Mouse (Mus musculus): ENCODE data around the gene Ctnna2. TPM values are rescaled to one million over a fixed set of nuclear protein-coding genes. Genes with fewer than 3 reads are reported as not detected.

Ctnna2 gene
- polyA plus RNA-seq, 1 experiment from 2014 or later, result 1.8 TPM

DNA sequence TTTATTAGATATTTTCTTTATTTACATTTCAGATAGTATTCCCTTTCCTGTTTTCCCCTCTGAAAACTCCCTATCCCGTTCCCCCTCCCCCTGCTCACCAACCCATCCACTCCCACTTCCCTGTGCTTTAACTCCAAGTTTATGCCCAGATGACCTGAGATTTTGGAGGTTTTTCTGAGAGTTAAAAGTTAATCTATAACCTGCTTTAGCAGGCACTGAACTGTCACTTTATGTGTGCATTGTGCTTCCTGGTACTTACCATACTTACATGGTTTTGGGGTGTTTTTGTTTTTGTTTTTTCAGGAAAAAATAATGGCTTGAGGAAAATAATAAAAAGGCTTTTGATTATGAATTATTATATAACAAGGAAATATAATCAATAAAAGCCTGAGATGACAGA lies 292.3 kb downstream of the Ctnna2 start:
- 65% methylated on average over 1 of the region's 1 CpGs for WGBS (ENCODE audit: insufficient replicate concordance)

DNA sequence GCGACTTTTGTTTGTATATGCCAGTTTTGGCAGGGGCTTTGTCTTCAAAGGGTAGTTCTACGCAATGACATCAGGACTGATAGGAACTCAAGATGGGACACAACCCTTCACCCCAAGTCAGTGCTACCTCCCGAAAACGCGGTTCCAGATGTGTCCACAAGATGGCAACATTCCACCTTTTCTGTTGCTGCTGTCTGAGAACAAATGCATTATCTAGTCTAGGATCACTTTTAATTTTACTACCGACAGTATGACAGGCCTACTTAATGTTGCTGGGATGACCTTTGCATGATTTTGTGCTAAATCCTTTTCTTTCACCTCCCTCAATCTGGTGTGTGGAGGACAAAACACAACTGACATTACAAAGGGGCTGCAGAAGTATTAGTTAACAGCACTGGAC lies 329.4 kb downstream of the Ctnna2 start:
- 8% methylated on average over 6 of the region's 6 CpGs for WGBS (ENCODE audit: insufficient replicate concordance)

More for the DNA sequence above, 292.3 kb downstream of the Ctnna2 start:
- Histone ChIP-seq H3K9me3 (replicated peaks; ENCODE audit: control insufficient read depth, low read length) (no peaks in the 10 kb centered on the region), H3K36me3 (ENCODE audit: control insufficient read depth, insufficient read depth, low read length) (no peaks in the 10 kb centered on the region), H3K27ac (ENCODE audit: low read depth, low read length) (no peak overlapping the region), H3K9ac (ENCODE audit: low read depth, low read length) (no peak overlapping the region), H3K4me3 (ENCODE audit: low read depth, low read length) (no peak overlapping the region), H3K4me1 (ENCODE audit: control insufficient read depth, insufficient read depth, low read length) (no peaks in the 10 kb centered on the region), H3K27me3 (ENCODE audit: control insufficient read depth, insufficient read depth, low read length) (no peaks in the 10 kb centered on the region), H3K4me2 (no peak overlapping the region)
- no peak for ATAC-seq (replicated peaks; ENCODE audit: insufficient number of reproducible peaks, low FRiP score, low TSS enrichment)

DNA sequence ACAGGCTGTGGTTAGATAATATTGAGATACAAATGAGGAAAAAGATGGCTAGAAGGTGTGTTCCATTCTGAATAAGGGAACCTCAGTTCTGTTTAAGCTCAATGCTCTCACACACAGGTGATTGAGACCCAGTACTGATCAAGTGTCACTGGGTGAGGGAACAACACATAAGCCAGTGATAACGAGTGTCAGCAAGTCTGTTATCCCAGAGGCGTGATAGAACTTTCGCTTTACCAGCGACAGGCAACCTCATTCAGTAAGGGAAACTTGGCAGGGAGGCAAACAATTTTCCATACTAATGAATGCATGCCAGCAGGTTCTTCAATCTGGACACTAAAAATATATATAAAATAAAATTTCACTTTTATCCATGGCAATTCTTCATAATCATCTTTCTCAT lies 334.9 kb downstream of the Ctnna2 start:
- ATAC-seq (replicated peaks; ENCODE audit: insufficient number of reproducible peaks, low FRiP score, low TSS enrichment), result no peak
- H3K27me3 ChIP-seq (ENCODE audit: control insufficient read depth, insufficient read depth, low read length), result no peaks in the 10 kb centered on the region

More for the DNA sequence above, 329.4 kb downstream of the Ctnna2 start:
- no peaks in the 10 kb centered on the region for H3K36me3 ChIP-seq (ENCODE audit: control insufficient read depth, insufficient read depth, low read length)
- no peaks in the 10 kb centered on the region for H3K9me3 ChIP-seq (replicated peaks; ENCODE audit: control insufficient read depth, low read length)
- no peaks in the 10 kb centered on the region for H3K4me1 ChIP-seq (ENCODE audit: control insufficient read depth, insufficient read depth, low read length)
- no peak overlapping the region for H3K4me2 ChIP-seq
- no peaks in the 10 kb centered on the region for H3K27me3 ChIP-seq (ENCODE audit: control insufficient read depth, insufficient read depth, low read length)
- H3K4me3 ChIP-seq (ENCODE audit: low read depth, low read length), result no peak overlapping the region
- no peak overlapping the region for H3K9ac ChIP-seq (ENCODE audit: low read depth, low read length)
- ATAC-seq (replicated peaks; ENCODE audit: insufficient number of reproducible peaks, low FRiP score, low TSS enrichment), result no peak
- H3K27ac ChIP-seq (ENCODE audit: low read depth, low read length), result no peak overlapping the region

DNA sequence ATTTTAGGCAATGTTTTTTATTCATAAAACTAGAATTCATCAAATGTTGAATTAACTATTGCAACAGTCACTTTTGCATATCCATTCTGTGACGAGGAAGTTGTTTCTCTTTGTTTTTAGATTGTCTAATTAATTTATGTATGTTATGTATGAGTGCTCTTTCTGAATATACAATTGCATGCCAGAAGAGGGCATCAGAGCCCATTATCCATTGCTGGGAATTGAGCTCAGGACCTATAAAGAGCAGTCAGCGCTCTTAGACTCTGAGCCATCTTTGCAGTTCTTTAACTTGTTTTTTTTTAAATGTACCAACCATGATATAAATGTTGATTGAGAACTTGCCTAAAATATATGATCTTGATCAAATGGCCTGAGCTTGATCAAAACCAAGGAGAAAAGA lies 340.7 kb downstream of the Ctnna2 start:
- H3K4me2 ChIP-seq, result no peak overlapping the region
- no peaks in the 10 kb centered on the region for H3K4me1 ChIP-seq (ENCODE audit: control insufficient read depth, insufficient read depth, low read length)
- 83% methylated on average over 2 of the region's 2 CpGs for WGBS (ENCODE audit: insufficient replicate concordance)
- H3K27ac ChIP-seq (ENCODE audit: low read depth, low read length), result no peak overlapping the region
- ATAC-seq (replicated peaks; ENCODE audit: insufficient number of reproducible peaks, low FRiP score, low TSS enrichment), result no peak
- H3K9me3 ChIP-seq (replicated peaks; ENCODE audit: control insufficient read depth, low read length), result no peaks in the 10 kb centered on the region
- H3K36me3 ChIP-seq (ENCODE audit: control insufficient read depth, insufficient read depth, low read length), result no peaks in the 10 kb centered on the region
- no peak overlapping the region for H3K9ac ChIP-seq (ENCODE audit: low read depth, low read length)
- no peaks in the 10 kb centered on the region for H3K27me3 ChIP-seq (ENCODE audit: control insufficient read depth, insufficient read depth, low read length)
- no peak overlapping the region for H3K4me3 ChIP-seq (ENCODE audit: low read depth, low read length)

More for the DNA sequence above, 334.9 kb downstream of the Ctnna2 start:
- 46% methylated on average over 4 of the region's 4 CpGs for WGBS (ENCODE audit: insufficient replicate concordance)
- Histone ChIP-seq H3K9ac (ENCODE audit: low read depth, low read length) (no peak overlapping the region), H3K4me3 (ENCODE audit: low read depth, low read length) (no peak overlapping the region), H3K27ac (ENCODE audit: low read depth, low read length) (no peak overlapping the region), H3K4me2 (no peak overlapping the region), H3K36me3 (ENCODE audit: control insufficient read depth, insufficient read depth, low read length) (no peaks in the 10 kb centered on the region), H3K9me3 (replicated peaks; ENCODE audit: control insufficient read depth, low read length) (no peaks in the 10 kb centered on the region), H3K4me1 (ENCODE audit: control insufficient read depth, insufficient read depth, low read length) (no peaks in the 10 kb centered on the region)

DNA sequence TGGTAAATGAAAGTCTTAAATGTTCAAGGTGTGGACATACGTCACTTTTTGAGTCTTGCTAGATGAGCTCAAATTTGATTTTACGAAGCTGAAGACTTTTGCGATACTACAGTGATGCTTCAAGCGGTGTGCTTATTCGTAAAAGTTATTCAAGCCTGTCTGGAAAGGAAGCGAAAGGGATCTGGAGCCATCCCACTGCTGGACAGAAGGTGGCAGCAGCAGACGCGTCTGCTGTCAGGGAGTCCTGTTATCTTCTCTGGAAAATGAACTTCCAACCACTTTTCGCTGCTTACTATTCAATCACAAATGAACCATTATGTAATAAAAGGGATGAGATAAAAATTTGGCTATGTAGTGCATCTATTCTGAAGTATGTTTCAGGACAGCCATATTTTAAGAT lies 345.5 kb downstream of the Ctnna2 start:
- no peaks in the 10 kb centered on the region for H3K9me3 ChIP-seq (replicated peaks; ENCODE audit: control insufficient read depth, low read length)
- no peak overlapping the region for H3K4me2 ChIP-seq
- no peak overlapping the region for H3K4me3 ChIP-seq (ENCODE audit: low read depth, low read length)
- no peaks in the 10 kb centered on the region for H3K36me3 ChIP-seq (ENCODE audit: control insufficient read depth, insufficient read depth, low read length)
- H3K9ac ChIP-seq (ENCODE audit: low read depth, low read length), result no peak overlapping the region
- WGBS (ENCODE audit: insufficient replicate concordance), result 32% methylated on average over 9 of the region's 9 CpGs
- H3K27me3 ChIP-seq (ENCODE audit: control insufficient read depth, insufficient read depth, low read length), result no peaks in the 10 kb centered on the region
- H3K27ac ChIP-seq (ENCODE audit: low read depth, low read length), result no peak overlapping the region
- H3K4me1 ChIP-seq (ENCODE audit: control insufficient read depth, insufficient read depth, low read length), result no peaks in the 10 kb centered on the region
- ATAC-seq (replicated peaks; ENCODE audit: insufficient number of reproducible peaks, low FRiP score, low TSS enrichment), result no peak

DNA sequence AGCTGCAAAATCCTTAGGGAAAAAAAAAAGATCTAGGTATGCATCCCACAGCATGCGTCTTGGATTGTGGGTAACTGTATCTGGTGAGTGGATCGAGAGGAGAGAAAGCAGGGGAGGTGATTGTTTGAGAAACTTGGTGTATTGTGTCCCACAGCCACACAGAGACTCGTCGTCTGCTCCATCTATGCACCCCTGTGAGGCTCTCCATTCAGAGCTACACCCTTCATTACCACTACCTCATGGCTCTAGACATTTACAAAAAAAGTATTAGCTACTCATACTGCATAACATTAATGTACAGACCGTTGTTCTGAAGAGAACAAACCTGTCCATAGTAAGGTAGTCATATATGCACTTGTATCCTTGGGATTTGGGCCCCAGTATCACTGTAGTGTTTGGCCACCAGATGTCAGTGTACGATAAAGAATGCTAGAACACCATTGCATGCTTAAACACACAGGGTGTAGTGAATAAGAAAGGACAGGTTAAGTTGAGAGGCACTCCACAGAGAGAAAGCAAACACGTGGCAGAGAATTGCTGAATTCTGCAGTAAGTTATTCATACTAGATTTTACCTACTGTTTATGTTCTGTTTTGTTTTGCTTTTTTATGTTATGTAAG lies 350.8 kb downstream of the Ctnna2 start:
- Histone ChIP-seq H3K9me3 (replicated peaks; ENCODE audit: control insufficient read depth, low read length) (no peaks in the 10 kb centered on the region), H3K9ac (ENCODE audit: low read depth, low read length) (no peak overlapping the region), H3K4me1 (ENCODE audit: control insufficient read depth, insufficient read depth, low read length) (no peaks in the 10 kb centered on the region), H3K4me3 (ENCODE audit: low read depth, low read length) (no peak overlapping the region), H3K36me3 (ENCODE audit: control insufficient read depth, insufficient read depth, low read length) (no peaks in the 10 kb centered on the region), H3K27me3 (ENCODE audit: control insufficient read depth, insufficient read depth, low read length) (no peaks in the 10 kb centered on the region), H3K27ac (ENCODE audit: low read depth, low read length) (no peak overlapping the region), H3K4me2 (no peak overlapping the region)
- no peak for ATAC-seq (replicated peaks; ENCODE audit: insufficient number of reproducible peaks, low FRiP score, low TSS enrichment)
- 47% methylated on average over 7 of the region's 7 CpGs for WGBS (ENCODE audit: insufficient replicate concordance)

DNA sequence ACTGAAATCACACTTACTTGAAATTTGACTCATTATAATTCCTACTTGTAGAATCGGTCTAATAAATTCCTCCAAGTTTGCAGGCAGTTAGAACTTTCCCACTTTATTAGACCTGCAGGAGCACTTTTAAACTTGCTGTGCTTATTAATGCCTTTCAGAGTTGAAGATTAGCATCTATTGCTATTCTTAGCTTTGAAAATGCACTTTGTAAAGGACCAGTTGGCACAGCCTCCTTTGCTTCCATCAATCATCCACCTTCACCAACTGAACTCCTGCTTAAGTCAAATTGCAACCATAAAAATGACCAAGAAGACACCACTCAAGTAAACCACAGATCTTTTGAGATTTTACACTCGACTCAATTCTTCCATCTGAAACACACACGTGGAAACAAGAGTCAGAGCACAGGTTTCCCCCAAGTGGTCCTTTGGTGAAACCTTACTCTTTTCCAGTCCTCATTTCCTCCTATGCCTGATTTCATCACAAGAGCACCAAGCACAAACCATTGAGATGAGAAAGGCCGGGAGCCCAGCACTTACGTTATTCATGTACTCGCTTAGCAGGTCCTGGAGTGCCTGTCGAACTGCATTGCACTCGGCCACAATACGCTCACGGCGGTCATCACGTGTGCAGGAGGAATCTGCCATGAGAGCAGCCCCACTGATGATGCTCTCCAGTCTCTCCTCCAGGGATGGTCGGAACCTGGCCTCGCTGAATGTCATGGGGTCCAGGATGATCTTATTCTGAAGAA lies 374.7 kb downstream of the Ctnna2 start:
- no peaks in the 10 kb centered on the region for H3K9me3 ChIP-seq (replicated peaks; ENCODE audit: control insufficient read depth, low read length)
- no peak overlapping the region for H3K4me2 ChIP-seq
- no peak overlapping the region for H3K27ac ChIP-seq (ENCODE audit: low read depth, low read length)
- H3K27me3 ChIP-seq (ENCODE audit: control insufficient read depth, insufficient read depth, low read length), result no peaks in the 10 kb centered on the region
- H3K36me3 ChIP-seq (ENCODE audit: control insufficient read depth, insufficient read depth, low read length), result no peaks in the 10 kb centered on the region
- no peak overlapping the region for H3K9ac ChIP-seq (ENCODE audit: low read depth, low read length)
- 87% methylated on average over 14 of the region's 14 CpGs for WGBS (ENCODE audit: insufficient replicate concordance)
- no peak for ATAC-seq (replicated peaks; ENCODE audit: insufficient number of reproducible peaks, low FRiP score, low TSS enrichment)
- no peaks in the 10 kb centered on the region for H3K4me1 ChIP-seq (ENCODE audit: control insufficient read depth, insufficient read depth, low read length)
- H3K4me3 ChIP-seq (ENCODE audit: low read depth, low read length), result no peak overlapping the region

DNA sequence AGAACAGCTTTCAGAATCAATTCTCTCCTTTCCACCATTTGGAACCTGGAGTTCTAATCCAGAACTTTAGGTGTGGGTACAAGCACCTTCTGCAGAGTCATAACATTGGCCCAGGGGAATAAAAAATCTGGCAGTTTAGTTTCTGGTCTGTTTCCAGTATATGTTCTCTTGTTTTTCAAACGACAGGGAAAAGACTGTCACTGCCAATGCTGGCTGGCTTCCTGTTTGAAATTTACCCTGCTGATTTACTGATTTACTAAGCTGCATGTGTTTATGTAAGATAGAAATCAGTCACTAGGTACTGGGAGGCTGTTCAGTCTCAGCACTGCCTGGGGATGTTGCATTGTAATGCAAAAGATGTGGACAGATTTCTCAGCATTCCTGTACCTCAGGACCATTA lies 375.6 kb downstream of the Ctnna2 start:
- Histone ChIP-seq H3K4me1 (ENCODE audit: control insufficient read depth, insufficient read depth, low read length) (no peaks in the 10 kb centered on the region), H3K9ac (ENCODE audit: low read depth, low read length) (no peak overlapping the region), H3K4me3 (ENCODE audit: low read depth, low read length) (no peak overlapping the region), H3K36me3 (ENCODE audit: control insufficient read depth, insufficient read depth, low read length) (no peaks in the 10 kb centered on the region), H3K9me3 (replicated peaks; ENCODE audit: control insufficient read depth, low read length) (no peaks in the 10 kb centered on the region), H3K4me2 (no peak overlapping the region), H3K27me3 (ENCODE audit: control insufficient read depth, insufficient read depth, low read length) (no peaks in the 10 kb centered on the region), H3K27ac (ENCODE audit: low read depth, low read length) (no peak overlapping the region)
- ATAC-seq (replicated peaks; ENCODE audit: insufficient number of reproducible peaks, low FRiP score, low TSS enrichment), result no peak
- WGBS (ENCODE audit: insufficient replicate concordance), result 43% methylated on average over 1 of the region's 1 CpGs

DNA sequence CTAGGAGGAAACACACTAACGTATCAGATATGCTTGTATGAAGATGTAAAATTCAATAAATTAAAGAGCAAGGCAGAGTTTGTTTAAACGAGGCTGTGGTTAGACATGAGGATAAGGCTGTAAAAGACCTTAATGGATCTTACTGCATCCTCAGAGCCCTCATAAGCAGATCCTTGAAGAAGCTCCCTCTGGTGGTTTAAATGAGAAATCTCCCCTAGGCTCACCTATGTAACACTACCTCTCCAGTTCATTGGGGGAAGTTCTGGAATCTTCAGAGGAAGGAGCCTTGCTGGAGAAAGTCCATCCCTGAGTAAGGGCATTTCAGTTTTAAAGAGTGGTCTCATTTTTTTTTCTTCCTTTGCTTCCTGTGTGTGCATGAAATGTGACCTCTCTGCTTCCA lies 380.3 kb downstream of the Ctnna2 start:
- no peaks in the 10 kb centered on the region for H3K36me3 ChIP-seq (ENCODE audit: control insufficient read depth, insufficient read depth, low read length)
- H3K4me1 ChIP-seq (ENCODE audit: control insufficient read depth, insufficient read depth, low read length), result no peaks in the 10 kb centered on the region
- H3K27ac ChIP-seq (ENCODE audit: low read depth, low read length), result no peak overlapping the region
- H3K4me3 ChIP-seq (ENCODE audit: low read depth, low read length), result no peak overlapping the region
- H3K27me3 ChIP-seq (ENCODE audit: control insufficient read depth, insufficient read depth, low read length), result no peaks in the 10 kb centered on the region
- H3K9me3 ChIP-seq (replicated peaks; ENCODE audit: control insufficient read depth, low read length), result no peaks in the 10 kb centered on the region
- no peak for ATAC-seq (replicated peaks; ENCODE audit: insufficient number of reproducible peaks, low FRiP score, low TSS enrichment)
- H3K4me2 ChIP-seq, result no peak overlapping the region
- no peak overlapping the region for H3K9ac ChIP-seq (ENCODE audit: low read depth, low read length)
- WGBS (ENCODE audit: insufficient replicate concordance), result 51% methylated on average over 2 of the region's 2 CpGs

Data from heart, embryonic 11.5 days (tissue).